Mouse (Mus musculus) C2C12 (cell line): ENCODE data around the gene 8030411F24Rik. TPM values are rescaled to one million over a fixed set of nuclear protein-coding genes. Genes with fewer than 3 reads are reported as not detected.
"Not testable (repeated sequence)": the region's sequence is repeated elsewhere in the genome, so short reads cannot be mapped to it uniquely, and the experiment has no call there.

Experiments
- H3K27me3 ChIP-seq: one replicate; pipeline ENCODE4 v1.6.1; 2011; ENCODE audit not compliant: control insufficient read depth, insufficient read depth, insufficient read length
- H3K36me3 ChIP-seq: one replicate; pipeline ENCODE4 v1.6.1; 2011; ENCODE audit not compliant: control insufficient read depth, insufficient read depth
- H3K4me3 ChIP-seq: one replicate; pipeline ENCODE4 v1.5.1; 2011; ENCODE audit warnings: mild to moderate bottlenecking, control low read depth; ENCODE audit not compliant: poor library complexity, insufficient read depth, severe bottlenecking
- H3K79me2 ChIP-seq: one replicate; pipeline ENCODE4 v1.6.1; 2011; ENCODE audit not compliant: control insufficient read depth, insufficient read depth
- H3K79me3 ChIP-seq: one replicate; pipeline ENCODE4 v1.6.1; 2011; ENCODE audit warnings: low read depth, control low read depth
- H3ac ChIP-seq: one replicate; pipeline ENCODE3; 2011; ENCODE audit warnings: low read depth; ENCODE audit not compliant: control insufficient read depth, insufficient read length
- CEBPB ChIP-seq: IDR thresholded peaks from one replicate; pipeline ENCODE4 v1.6.1; 2011; ENCODE audit warnings: low read depth, mild to moderate bottlenecking, control low read depth, moderate library complexity
- CTCF ChIP-seq: IDR thresholded peaks from one replicate; pipeline ENCODE4 v1.5.1; 2011; ENCODE audit not compliant: control insufficient read depth, insufficient read depth, insufficient read length
- FOSL1 ChIP-seq: IDR thresholded peaks from one replicate; pipeline ENCODE4 v1.8.0; 2011; ENCODE audit warnings: mild to moderate bottlenecking, low read length; ENCODE audit not compliant: poor library complexity, insufficient read depth, severe bottlenecking
- MAX ChIP-seq: IDR thresholded peaks from one replicate; pipeline ENCODE4 v1.6.1; 2011; ENCODE audit warnings: mild to moderate bottlenecking, control low read depth
- MYOD1 ChIP-seq: IDR thresholded peaks from one replicate; pipeline ENCODE4 v1.6.1; 2011; ENCODE audit warnings: low read depth; ENCODE audit not compliant: control insufficient read depth, insufficient read length
- MYOG ChIP-seq: IDR thresholded peaks from one replicate; pipeline ENCODE4 v1.6.1; 2011; ENCODE audit not compliant: control insufficient read depth, insufficient read length; ENCODE audit errors: extremely low read depth
- USF1 ChIP-seq: IDR thresholded peaks from one replicate; pipeline ENCODE4 v1.6.1; 2011; ENCODE audit warnings: low read depth, mild to moderate bottlenecking, control low read depth, moderate library complexity
- polyA plus RNA-seq: library from polyadenylated mRNA; unstranded; fragments of >200 nt; fragmentation: generic; extraction: Trizol; gene quantifications from one replicate; pipeline ENCODE4 v1.2.1, GENCODE M21; 2012; ENCODE audit warnings: missing spikeins

The 8030411F24Rik gene
- polyA plus RNA-seq, 1 experiment = not detected

GRCm38 (mm10) chr2:148751893-148752813 lies 29.7 kb upstream of the 8030411F24Rik start:
- Histone ChIP-seq H3K79me3 (no peaks in the 10 kb centered on the region), H3ac (no peak overlapping the region), H3K4me3 (no peak overlapping the region), H3K36me3 (no peaks in the 10 kb centered on the region), H3K27me3 (no peaks in the 10 kb centered on the region), H3K79me2 (no peaks in the 10 kb centered on the region)
- TF ChIP-seq CTCF (no peak), MAX (no peak)

- no peak overlapping the region for H3K4me3 ChIP-seq
- H3K27me3 ChIP-seq = no peaks in the 10 kb centered on the region
- no peaks in the 10 kb centered on the region for H3K79me3 ChIP-seq
- H3K36me3 ChIP-seq = no peaks in the 10 kb centered on the region
- no peak overlapping the region for H3ac ChIP-seq
- no peaks in the 10 kb centered on the region for H3K79me2 ChIP-seq
- TF ChIP-seq MYOD1 (peak; percentile 87), FOSL1 (no peak), CEBPB (no peak), MYOG (no peak)
Measured at GRCm38 (mm10) chr2:148754310-148754846, 27.4 kb upstream of the 8030411F24Rik start.

GRCm38 (mm10) chr2:148763648-148764388 lies 18.0 kb upstream of the 8030411F24Rik start:
- Histone ChIP-seq H3K36me3 (no peaks in the 10 kb centered on the region), H3K79me2 (no peaks in the 10 kb centered on the region), H3ac (no peak overlapping the region), H3K27me3 (no peaks in the 10 kb centered on the region), H3K79me3 (no peaks in the 10 kb centered on the region), H3K4me3 (no peak overlapping the region)
- TF ChIP-seq USF1 (no peak), MYOG (no peak), CTCF (no peak), FOSL1 (no peak), MAX (no peak), MYOD1 (no peak), CEBPB (no peak)

GRCm38 (mm10) chr2:148771397-148771796 lies 10.4 kb upstream of the 8030411F24Rik start, which contains the start of gene Cst11:
TSS of gene Cst11 (minus strand) at chr2:148771497.
- not testable (repeated sequence) for H3K79me2 ChIP-seq, H3K36me3 ChIP-seq, H3K4me3 ChIP-seq, H3K79me3 ChIP-seq, H3ac ChIP-seq, H3K27me3 ChIP-seq

- Histone ChIP-seq H3K27me3 (no peaks in the 10 kb centered on the region), H3K36me3 (no peaks in the 10 kb centered on the region), H3K4me3 (no peak within 1 kb of the TSS), H3ac (no peak within 1 kb of the TSS), H3K79me2 (no peaks in the 10 kb centered on the region), H3K79me3 (no peaks in the 10 kb centered on the region)
- TF ChIP-seq USF1 = no peak
- no peak for TF ChIP-seq CEBPB
- TF ChIP-seq MAX = no peak
- no peak for TF ChIP-seq MYOD1
- TF ChIP-seq MYOG = no peak
- no peak for TF ChIP-seq CTCF
- no peak for TF ChIP-seq FOSL1
Measured at GRCm38 (mm10) chr2:148789142-148789541, 7.3 kb downstream of the 8030411F24Rik start, which contains the start of gene Cst12. TSS of gene Cst12 (plus strand) at chr2:148789361.

- Histone ChIP-seq H3K4me3 (no peak within 1 kb of the TSS), H3K79me2 (no peaks in the 10 kb centered on the region), H3K36me3 (no peaks in the 10 kb centered on the region), H3K79me3 (no peaks in the 10 kb centered on the region), H3K27me3 (no peaks in the 10 kb centered on the region), H3ac (no peak within 1 kb of the TSS)
- TF ChIP-seq MYOG (no peak), FOSL1 (no peak), CEBPB (no peak), MYOD1 (no peak), CTCF (no peak), USF1 (no peak), MAX (no peak)
Measured at GRCm38 (mm10) chr2:148798485-148798884, 16.7 kb downstream of the 8030411F24Rik start, which contains the start of gene Cst8. TSS of gene Cst8 (plus strand) at chr2:148798785.
